Mouse (Mus musculus): Measurements from ENCODE around the gene Pkp3. TPM values are rescaled to one million over a fixed set of nuclear protein-coding genes. Genes with fewer than 3 reads are reported as not detected.

Gene Pkp3
- total and polyA plus RNA-seq, 3 experiments = not detected

DNA sequence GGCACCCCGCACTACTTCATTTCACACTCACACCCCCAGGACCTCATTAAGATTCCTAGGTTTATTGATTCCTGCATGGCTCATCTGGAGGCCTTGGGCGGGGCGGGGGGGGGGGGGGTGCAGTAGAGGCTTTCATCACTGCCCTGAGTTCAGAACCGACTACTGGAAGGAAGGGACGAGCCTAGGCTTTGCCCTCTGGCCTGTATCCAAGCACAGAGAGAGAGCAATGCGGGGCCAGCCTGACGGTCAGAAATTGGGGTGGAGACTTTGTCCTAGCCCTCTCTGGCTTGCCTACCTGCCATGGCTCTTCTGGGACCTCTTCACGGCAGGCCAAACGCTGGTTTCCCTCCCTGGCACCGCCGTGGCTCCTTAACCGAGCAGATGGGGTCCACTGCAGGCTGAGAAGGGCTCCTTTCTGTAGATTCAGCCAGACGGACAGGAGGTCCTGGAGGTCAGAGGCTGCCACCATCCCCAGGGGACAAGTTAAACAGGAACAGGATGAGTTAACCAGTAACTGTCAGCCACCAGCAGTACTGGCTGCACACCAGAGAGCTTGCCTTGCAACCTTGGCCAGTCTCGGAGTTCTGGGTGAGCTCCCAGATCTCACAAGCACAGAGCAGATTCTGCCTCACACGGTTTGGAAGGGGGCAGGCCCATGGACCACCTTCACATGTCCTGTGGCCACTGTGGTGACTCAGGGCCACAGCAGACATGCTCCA is 16.6 kb downstream of the Pkp3 start:
- Histone ChIP-seq H3K4me1 (ENCODE audit: control insufficient read depth in 1 of 2, insufficient read depth in 2 of 2, low read length in 2 of 2) (peaks cover 0 to 15% of the 10 kb centered on the region in 2 experiments; a peak in 2 of 4 replicates), H3K4me3 (ENCODE audit: control insufficient read depth in 1 of 2, insufficient read depth in 1 of 2, low read depth in 2 of 2, low read length in 2 of 2) (no peak overlapping the region), H3K27me3 (ENCODE audit: control insufficient read depth in 1 of 2, insufficient read depth in 2 of 2, low read length in 2 of 2) (no peaks in the 10 kb centered on the region), H3K27ac (ENCODE audit: control insufficient read depth, low read depth, low read length) (no peak overlapping the region), H3K36me3 (ENCODE audit: control insufficient read depth in 1 of 2, insufficient read depth in 2 of 2, low read length in 2 of 2) (peaks cover 0 to 7% of the 10 kb centered on the region in 2 experiments; a peak in 2 of 4 replicates), H3K79me2 (ENCODE audit: control insufficient read depth, insufficient read depth, low read length, poor library complexity) (no peaks in the 10 kb centered on the region), H3K9me3 (replicated peaks; ENCODE audit: insufficient read depth, low read length) (no peaks in the 10 kb centered on the region), H3K9ac (ENCODE audit: control insufficient read depth, low read depth, low read length, poor library complexity, severe bottlenecking) (no peak overlapping the region)
- TF ChIP-seq GATA1 (IDR thresholded peaks at IDR 0.05; ENCODE audit: low read depth, low read length) (no peak), KAT2A (conservative IDR thresholded peaks at IDR 0.05; ENCODE audit: low read depth, low read length) (no peak), TCF12 (IDR thresholded peaks at IDR 0.05; ENCODE audit: low read depth, low read length) (no peak), ZC3H11A (IDR thresholded peaks at IDR 0.05; ENCODE audit: low read depth, low read length) (no peak), POLR2AphosphoS5 (IDR thresholded peaks at IDR 0.05; ENCODE audit: borderline replicate concordance, low read depth, low read length) (no peak), MAZ (IDR thresholded peaks at IDR 0.05; ENCODE audit: low read depth, low read length) (no peak), RAD21 (IDR thresholded peaks at IDR 0.05; ENCODE audit: low read depth, low read length) (no peak), POLR2AphosphoS2 (IDR thresholded peaks at IDR 0.05; ENCODE audit: low read length) (no peak)
- no peak for DNase-seq (ENCODE audit: low read depth, low spot score)

DNA sequence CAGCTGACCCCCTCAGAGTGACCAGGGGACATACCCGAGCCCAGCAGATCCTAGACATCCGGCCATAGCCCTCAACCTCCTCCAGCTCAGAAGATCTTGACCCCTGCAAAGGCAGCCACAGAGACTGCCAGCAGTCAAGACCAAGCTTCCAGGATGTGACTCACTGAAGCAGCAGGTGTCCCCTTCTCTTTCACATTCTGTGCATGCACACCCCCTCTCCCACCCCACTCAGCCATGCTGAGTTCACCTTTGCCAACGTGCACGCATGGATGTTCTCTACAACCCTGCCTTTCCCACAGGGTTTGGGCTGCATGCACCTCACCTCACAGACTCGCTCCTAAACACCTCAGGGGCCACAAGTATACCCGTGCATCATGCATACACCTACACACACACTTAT is 18.0 kb downstream of the Pkp3 start:
- H3K4me1 ChIP-seq (ENCODE audit: control insufficient read depth in 1 of 2, insufficient read depth in 2 of 2, low read length in 2 of 2) = peaks cover 0 to 15% of the 10 kb centered on the region in 2 experiments; a peak in 2 of 4 replicates
- no peaks in the 10 kb centered on the region for H3K27me3 ChIP-seq (ENCODE audit: control insufficient read depth in 1 of 2, insufficient read depth in 2 of 2, low read length in 2 of 2)
- no peaks in the 10 kb centered on the region for H3K79me2 ChIP-seq (ENCODE audit: control insufficient read depth, insufficient read depth, low read length, poor library complexity)
- H3K9me3 ChIP-seq (replicated peaks; ENCODE audit: insufficient read depth, low read length) = no peaks in the 10 kb centered on the region
- H3K36me3 ChIP-seq (ENCODE audit: control insufficient read depth in 1 of 2, insufficient read depth in 2 of 2, low read length in 2 of 2) = peaks cover 0 to 7% of the 10 kb centered on the region in 2 experiments; a peak in 2 of 4 replicates
- H3K9ac ChIP-seq (ENCODE audit: control insufficient read depth, low read depth, low read length, poor library complexity, severe bottlenecking) = peak overlapping the region; percentile 54
- H3K4me3 ChIP-seq (ENCODE audit: control insufficient read depth in 1 of 2, insufficient read depth in 1 of 2, low read depth in 2 of 2, low read length in 2 of 2) = peak overlapping the region; percentile 29 to 63
- TF ChIP-seq GATA1 (IDR thresholded peaks at IDR 0.05; ENCODE audit: low read depth, low read length) (no peak), GABPA (IDR thresholded peaks at IDR 0.05; ENCODE audit: low read depth, low read length) (no peak)
- peak overlapping the region; percentile 33 for H3K27ac ChIP-seq (ENCODE audit: control insufficient read depth, low read depth, low read length)
- peak; percentile 18 for DNase-seq (ENCODE audit: low read depth, low spot score)

DNA sequence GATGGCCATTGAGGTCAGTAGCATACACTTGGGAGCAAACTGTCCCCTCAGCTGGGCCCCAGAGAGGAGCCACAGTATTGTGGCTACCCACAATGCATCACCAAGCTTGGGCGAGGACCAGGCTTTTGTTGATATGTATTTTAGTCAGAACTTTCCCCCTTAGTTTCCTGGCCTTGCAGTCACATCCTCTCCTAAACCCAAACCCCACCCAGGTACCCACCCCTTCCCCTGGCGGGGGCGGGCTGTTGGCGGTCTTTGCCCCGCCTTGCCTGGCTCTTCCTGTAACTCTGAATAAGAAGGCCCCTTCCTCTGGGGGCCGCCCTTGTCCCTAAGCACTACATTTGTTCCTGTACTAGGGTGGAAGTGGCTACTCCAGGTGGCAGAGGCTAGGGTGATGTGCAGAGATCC is 18.6 kb downstream of the Pkp3 start:
- Histone ChIP-seq H3K9me3 (replicated peaks; ENCODE audit: insufficient read depth, low read length) (no peaks in the 10 kb centered on the region), H3K9ac (ENCODE audit: control insufficient read depth, low read depth, low read length, poor library complexity, severe bottlenecking) (peak overlapping the region; percentile 54), H3K27ac (ENCODE audit: control insufficient read depth, low read depth, low read length) (peak overlapping the region; percentile 33), H3K4me3 (ENCODE audit: control insufficient read depth in 1 of 2, insufficient read depth in 1 of 2, low read depth in 2 of 2, low read length in 2 of 2) (peak overlapping the region; percentile 36 to 63), H3K4me1 (ENCODE audit: control insufficient read depth in 1 of 2, insufficient read depth in 2 of 2, low read length in 2 of 2) (peaks cover 0 to 15% of the 10 kb centered on the region in 2 experiments; a peak in 2 of 4 replicates), H3K36me3 (ENCODE audit: control insufficient read depth in 1 of 2, insufficient read depth in 2 of 2, low read length in 2 of 2) (peaks cover 0 to 7% of the 10 kb centered on the region in 2 experiments; a peak in 2 of 4 replicates), H3K27me3 (ENCODE audit: control insufficient read depth in 1 of 2, insufficient read depth in 2 of 2, low read length in 2 of 2) (peaks cover 0 to 2% of the 10 kb centered on the region in 2 experiments; a peak in 1 of 4 replicates), H3K79me2 (ENCODE audit: control insufficient read depth, insufficient read depth, low read length, poor library complexity) (no peaks in the 10 kb centered on the region)
- DNase-seq (ENCODE audit: low read depth, low spot score) = peak; percentile 93
- TF ChIP-seq MAX (IDR thresholded peaks at IDR 0.05; ENCODE audit: low read length) (no peak), RAD21 (IDR thresholded peaks at IDR 0.05; ENCODE audit: low read depth, low read length) (peak; percentile 44), TCF12 (IDR thresholded peaks at IDR 0.05; ENCODE audit: low read depth, low read length) (no peak), SMC3 (IDR thresholded peaks at IDR 0.05; ENCODE audit: low read depth, low read length) (peak; percentile 29; the same call in 1 of the 2 replicates), TAL1 (IDR thresholded peaks at IDR 0.05; ENCODE audit: low read length) (no peak), MEF2A (IDR thresholded peaks at IDR 0.05; ENCODE audit: extremely low read depth, insufficient replicate concordance, low read depth, low read length, poor library complexity, severe bottlenecking) (no peak), E2F4 (IDR thresholded peaks at IDR 0.05; ENCODE audit: borderline replicate concordance, low read depth, low read length) (no peak), CHD1 (IDR thresholded peaks at IDR 0.05; ENCODE audit: low read depth, low read length) (no peak), ZKSCAN1 (IDR thresholded peaks at IDR 0.05; ENCODE audit: low read depth, low read length) (no peak), BHLHE40 (IDR thresholded peaks at IDR 0.05; ENCODE audit: borderline replicate concordance, low read depth, low read length) (no peak), POLR2AphosphoS2 (IDR thresholded peaks at IDR 0.05; ENCODE audit: low read length) (0 out of 2 replicates have a peak, but pooled peaks have one; percentile 36), POLR2AphosphoS5 (IDR thresholded peaks at IDR 0.05; ENCODE audit: borderline replicate concordance, low read depth, low read length) (no peak), MAFK (IDR thresholded peaks at IDR 0.05; ENCODE audit: borderline replicate concordance, low read depth, low read length) (no peak), ZC3H11A (IDR thresholded peaks at IDR 0.05; ENCODE audit: low read depth, low read length) (peak; percentile 34), CTCF (IDR thresholded peaks at IDR 0.05 in 2 of 3, conservative IDR thresholded peaks at IDR 0.05 in 1 of 3; ENCODE audit: control insufficient read depth in 1 of 3, insufficient read depth in 1 of 3, low read depth in 2 of 3, low read length in 3 of 3, poor library complexity in 1 of 3, severe bottlenecking in 1 of 3) (peak in 2 of 3 experiments; percentile 3 to 47; a peak in 2 of 6 replicates), HCFC1 (IDR thresholded peaks at IDR 0.05; ENCODE audit: low read depth, low read length) (peak; percentile 76), USF2 (IDR thresholded peaks at IDR 0.05; ENCODE audit: borderline replicate concordance in 1 of 2, insufficient read depth in 1 of 2, low read depth in 1 of 2, low read length in 2 of 2) (no peak), ZMIZ1 (IDR thresholded peaks at IDR 0.05; ENCODE audit: low read depth, low read length) (peak; percentile 65; the same call in 1 of the 2 replicates)

All from MEL (cell line).